Mouse (Mus musculus): ENCODE results near the gene Rae1.

The Rae1 gene

GRCm38 (mm10) chr2:173050604-173051382 lies 50.9 kb downstream of the Rae1 start:
- no peak for DNase-seq

- DNase-seq = no peak
Measured at GRCm38 (mm10) chr2:173052881-173053280, 53.0 kb downstream of the Rae1 start.

GRCm38 (mm10) chr2:173053846-173054245 lies 53.9 kb downstream of the Rae1 start:
- no peak for DNase-seq

- no peak for DNase-seq
Measured at GRCm38 (mm10) chr2:173056303-173056881, 56.5 kb downstream of the Rae1 start.

GRCm38 (mm10) chr2:173056882-173057315 lies 57.0 kb downstream of the Rae1 start:
- no peak for DNase-seq

- DNase-seq = no peak
Measured at GRCm38 (mm10) chr2:173057623-173058022, 57.7 kb downstream of the Rae1 start.

GRCm38 (mm10) chr2:173058263-173058662 lies 58.3 kb downstream of the Rae1 start:
- no peak for DNase-seq

GRCm38 (mm10) chr2:173060450-173060849 lies 60.5 kb downstream of the Rae1 start:
- no peak for DNase-seq

GRCm38 (mm10) chr2:173061443-173062351 lies 61.8 kb downstream of the Rae1 start:
- DNase-seq = no peak

- DNase-seq = no peak
Measured at GRCm38 (mm10) chr2:173063219-173063618, 63.3 kb downstream of the Rae1 start.

- no peak for DNase-seq
Measured at GRCm38 (mm10) chr2:173064864-173065263, 64.9 kb downstream of the Rae1 start.
